ENCODE assay signal across 7 mouse cellular contexts in the genomic region with DNA sequence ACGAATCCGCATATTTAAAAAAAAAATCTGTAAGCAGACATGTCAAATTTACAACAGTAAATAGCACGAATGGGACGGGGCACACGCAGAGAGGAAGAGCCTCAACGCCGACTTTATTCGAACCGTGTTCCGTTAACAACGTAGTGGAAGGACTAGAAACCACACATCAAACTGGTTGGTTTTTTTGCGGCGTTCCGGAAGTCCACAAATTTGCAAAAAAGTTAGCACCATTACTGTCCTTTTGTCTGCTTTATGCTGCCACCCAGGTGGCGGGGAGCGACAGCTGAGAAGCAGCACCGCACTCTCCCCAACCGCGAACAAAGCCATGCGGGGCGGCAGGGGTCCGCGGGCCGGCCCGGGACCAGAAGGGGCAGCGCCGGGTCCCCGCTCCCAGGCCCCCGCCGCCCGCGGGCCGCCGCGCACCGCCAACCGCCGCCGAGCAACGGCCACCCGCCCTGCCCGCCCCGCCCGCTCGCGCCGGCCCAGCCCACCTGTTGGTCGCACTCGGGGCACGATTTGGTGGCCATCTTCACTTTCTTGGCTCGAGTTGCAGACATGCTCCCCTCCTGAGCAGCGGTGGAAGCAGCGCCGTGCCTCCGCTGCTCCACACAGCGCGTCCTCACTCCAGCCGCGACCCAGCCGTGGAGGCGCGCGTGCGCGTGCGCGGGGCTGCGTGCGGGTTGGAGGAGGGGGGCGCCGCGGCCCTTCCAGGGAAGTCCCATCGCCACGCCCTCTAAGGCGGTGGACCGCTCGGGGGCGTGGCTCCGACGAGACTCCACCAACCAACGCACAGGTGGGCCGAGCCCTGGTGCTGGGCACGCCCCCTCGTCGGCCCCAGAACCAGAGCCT. TPM values are rescaled to one million over a fixed set of nuclear protein-coding genes. Genes with fewer than 3 reads are reported as not detected.
DNase-seq lines count a peak whose midpoint lies in the region; ATAC-seq lines count a peak whose summit lies in the region.

TSS of gene 4921524J17Rik (minus strand) at position 666 of the 849 bp plus-strand sequence.

- peaks cover 4% of the 10 kb centered on the region; the same call in 1 of the 2 replicates for H3K27me3 ChIP-seq in embryonic facial prominence, embryonic 10.5 days (replicated peaks; ENCODE audit: low read depth, poor library complexity, severe bottlenecking)
- no peaks in the 10 kb centered on the region for H3K27me3 ChIP-seq in limb, embryonic 11.5 days (ENCODE audit: control insufficient read depth, insufficient read depth, low read length)
- no peaks in the 10 kb centered on the region for H3K27me3 ChIP-seq in midbrain, embryonic 14.5 days (ENCODE audit: control insufficient read depth, insufficient read depth, low read length)

- no peaks in the 10 kb centered on the region for H3K36me3 ChIP-seq in embryonic facial prominence, embryonic 10.5 days (replicated peaks)
- no peaks in the 10 kb centered on the region for H3K36me3 ChIP-seq in limb, embryonic 11.5 days (ENCODE audit: control insufficient read depth, insufficient read depth, low read length)
- no peaks in the 10 kb centered on the region for H3K36me3 ChIP-seq in midbrain, embryonic 14.5 days (ENCODE audit: control insufficient read depth, insufficient read depth, low read length)

- H3K9ac ChIP-seq in limb, embryonic 11.5 days (ENCODE audit: low read length): peak within 1 kb of the TSS; percentile 89
- peak within 1 kb of the TSS; percentile 77 for H3K9ac ChIP-seq in midbrain, embryonic 14.5 days (replicated peaks; ENCODE audit: low read length)

- ATAC-seq in limb, embryonic 11.5 days (ENCODE audit: insufficient number of reproducible peaks, low FRiP score, low TSS enrichment, low read depth): peak; percentile 99
- peak; percentile 100 for ATAC-seq in midbrain, embryonic 14.5 days (ENCODE audit: low FRiP score, low TSS enrichment)

- H3K4me2 ChIP-seq in limb, embryonic 11.5 days (ENCODE audit: low read depth, severe bottlenecking): peak within 1 kb of the TSS; percentile 45
- peak within 1 kb of the TSS; percentile 66 for H3K4me2 ChIP-seq in midbrain, embryonic 14.5 days (ENCODE audit: low read length)

- DNase-seq in adrenal gland, postnatal 10 days: peak; percentile 98
- peak; percentile 98 for DNase-seq in embryonic facial prominence, embryonic 10.5 days (ENCODE audit: low spot score)
- peak; percentile 100 for DNase-seq in heart, adult 11 months
- peak; percentile 96 for DNase-seq in kidney, adult 18-20 months
- DNase-seq in limb, embryonic 11.5 days (ENCODE audit: low spot score): peak; percentile 97
- peak; percentile 100 for DNase-seq in midbrain, embryonic 14.5 days
- peak; percentile 94 to 96 for DNase-seq in spleen, adult 18-20 months

- peak within 1 kb of the TSS; percentile 95 for H3K27ac ChIP-seq in embryonic facial prominence, embryonic 10.5 days (replicated peaks)
- H3K27ac ChIP-seq in limb, embryonic 11.5 days (replicated peaks; ENCODE audit: low read depth, low read length): peak within 1 kb of the TSS; percentile 97
- H3K27ac ChIP-seq in midbrain, embryonic 14.5 days (replicated peaks; ENCODE audit: low read depth, low read length): peak within 1 kb of the TSS; percentile 90

- no peaks in the 10 kb centered on the region for H3K9me3 ChIP-seq in embryonic facial prominence, embryonic 10.5 days
- H3K9me3 ChIP-seq in limb, embryonic 11.5 days (ENCODE audit: control insufficient read depth, low read length): no peaks in the 10 kb centered on the region
- H3K9me3 ChIP-seq in midbrain, embryonic 14.5 days (ENCODE audit: control insufficient read depth, low read length): no peaks in the 10 kb centered on the region

- peak within 1 kb of the TSS; percentile 86 for H3K4me3 ChIP-seq in embryonic facial prominence, embryonic 10.5 days
- peak within 1 kb of the TSS; percentile 53 for H3K4me3 ChIP-seq in limb, embryonic 11.5 days (ENCODE audit: low read depth, low read length)
- H3K4me3 ChIP-seq in midbrain, embryonic 14.5 days (replicated peaks; ENCODE audit: low read depth, low read length): peak within 1 kb of the TSS; percentile 68

- under 1% methylated on average over 85 of the region's 85 CpGs for WGBS in embryonic facial prominence, embryonic 10.5 days
- WGBS in limb, embryonic 11.5 days: under 1% methylated on average over 49 of the region's 85 CpGs
- WGBS in midbrain, embryonic 14.5 days: under 1% methylated on average over 85 of the region's 85 CpGs

- peaks cover 38% of the 10 kb centered on the region for H3K4me1 ChIP-seq in embryonic facial prominence, embryonic 10.5 days
- peaks cover 9% of the 10 kb centered on the region; the same call in 1 of the 2 replicates for H3K4me1 ChIP-seq in limb, embryonic 11.5 days (ENCODE audit: control insufficient read depth, insufficient read depth, low read length)
- H3K4me1 ChIP-seq in midbrain, embryonic 14.5 days (ENCODE audit: control insufficient read depth, insufficient read depth, low read length): peaks cover 26% of the 10 kb centered on the region

RNA-seq across cellular contexts. Expression of gene 4921524J17Rik, which starts in this region (rescaled TPM):
- 10 to 100 TPM; 15.3 to 21.4 TPM for total RNA-seq in adrenal gland, postnatal 10 days (2021)
- 43.3 and 44.4 TPM in 2 replicates for polyA plus RNA-seq in embryonic facial prominence, embryonic 10.5 days (2016; fragmentation: Nextera tagmentation; extraction: Ambion mirVana)
- polyA plus RNA-seq in limb, embryonic 11.5 days (2014; fragmentation: Nextera tagmentation; extraction: Ambion mirVana): 45.0 and 48.8 TPM in 2 replicates
- 40.9 and 41.1 TPM in 2 replicates for polyA plus RNA-seq in midbrain, embryonic 14.5 days (2014; fragmentation: Nextera tagmentation; extraction: Ambion mirVana)

Comparison
In these comparisons a context has a peak if more than half of its experiments do, and no peak if none do; other contexts are left out.
1. Peak in every context shown above with its lines: DNase-seq, ATAC-seq, H3K4me3 ChIP-seq and H3K27ac ChIP-seq.